Comparison of ENCODE assay signal across 27 mouse cellular contexts in the genomic region with DNA sequence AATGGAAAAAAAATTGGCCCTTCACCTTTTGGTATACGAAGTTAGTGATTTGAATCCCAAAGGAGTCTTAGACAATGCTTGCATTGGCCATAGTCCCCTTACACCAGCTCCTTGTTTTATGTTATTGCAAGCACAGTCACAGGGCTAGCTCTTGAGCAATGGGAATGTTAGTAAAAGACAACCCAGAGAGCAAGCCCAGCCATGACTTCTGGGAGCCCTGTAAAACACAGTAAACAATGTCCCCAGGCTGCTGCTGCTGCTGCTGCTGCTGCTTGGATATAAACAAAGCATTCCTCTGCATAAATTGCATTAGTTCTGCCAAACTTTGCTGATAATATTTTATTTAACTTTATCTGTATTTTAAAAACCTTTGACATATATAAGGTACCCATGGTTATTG.
"Had no signal": no experiment of that assay in that cellular context is flagged by ENCODE, and none has a peak within 500 bp of the region (broad histone marks: within the 10 kb centered on the region; RNA-seq: fewer than 3 reads in every experiment).

No protein-coding gene starts in this region.

- H3K36me3 ChIP-seq: embryonic facial prominence, embryonic 10.5 days; embryonic facial prominence, embryonic 12.5 days; embryonic facial prominence, embryonic 13.5 days; embryonic facial prominence, embryonic 15.5 days; forebrain, embryonic 10.5 days; forebrain, embryonic 12.5 days; forebrain, embryonic 15.5 days had no signal

- H3K4me2 ChIP-seq: embryonic facial prominence, embryonic 12.5 days; embryonic facial prominence, embryonic 13.5 days; embryonic facial prominence, embryonic 15.5 days; forebrain, embryonic 12.5 days; forebrain, embryonic 13.5 days; forebrain, embryonic 15.5 days had no signal

- DNase-seq: cerebellum, adult 2 months; cerebellum, adult 8-10 months; cerebellum, adult 9-10 months; cerebellum, adult 9-11 months; cerebellum, postnatal 10 days; cerebellum, postnatal 14 days; cerebellum, postnatal 25 days; cerebellum, postnatal 36 days; embryo, embryonic 11 days; forebrain, postnatal 0 days; gastrocnemius, adult 2 months; gastrocnemius, postnatal 10 days; gastrocnemius, postnatal 14 days; gastrocnemius, postnatal 25 days; gastrocnemius, postnatal 36 days; heart, adult 18-20 months had no signal

- H3K4me3 ChIP-seq: embryonic facial prominence, embryonic 10.5 days; embryonic facial prominence, embryonic 12.5 days; embryonic facial prominence, embryonic 13.5 days; embryonic facial prominence, embryonic 15.5 days; erythroblast, embryonic 14.5 days; forebrain, embryonic 10.5 days; forebrain, embryonic 12.5 days; forebrain, embryonic 13.5 days; forebrain, embryonic 15.5 days; gastrocnemius, adult 2 months had no signal

- H3K27ac ChIP-seq: embryonic facial prominence, embryonic 10.5 days; embryonic facial prominence, embryonic 12.5 days; embryonic facial prominence, embryonic 13.5 days; embryonic facial prominence, embryonic 15.5 days; forebrain, embryonic 10.5 days; forebrain, embryonic 12.5 days; forebrain, embryonic 13.5 days; forebrain, embryonic 15.5 days; gastrocnemius, adult 2 months had no signal

- H3K9ac ChIP-seq: embryonic facial prominence, embryonic 12.5 days; embryonic facial prominence, embryonic 13.5 days; embryonic facial prominence, embryonic 15.5 days; forebrain, embryonic 12.5 days; forebrain, embryonic 13.5 days; forebrain, embryonic 15.5 days; forebrain, postnatal 0 days had no signal

- H3K9me3 ChIP-seq: embryonic facial prominence, embryonic 10.5 days; embryonic facial prominence, embryonic 12.5 days; embryonic facial prominence, embryonic 13.5 days; embryonic facial prominence, embryonic 15.5 days; forebrain, embryonic 10.5 days; forebrain, embryonic 12.5 days; forebrain, embryonic 13.5 days; forebrain, embryonic 15.5 days had no signal

- H3K4me1 ChIP-seq: embryonic facial prominence, embryonic 10.5 days; embryonic facial prominence, embryonic 12.5 days; forebrain, embryonic 10.5 days; forebrain, embryonic 12.5 days; forebrain, embryonic 13.5 days; forebrain, embryonic 15.5 days had no signal

- H3K27me3 ChIP-seq: embryonic facial prominence, embryonic 12.5 days; embryonic facial prominence, embryonic 15.5 days; forebrain, embryonic 12.5 days; forebrain, embryonic 13.5 days; forebrain, embryonic 15.5 days had no signal

- ATAC-seq: forebrain, embryonic 13.5 days; forebrain, embryonic 14.5 days; forebrain, embryonic 15.5 days; forebrain, embryonic 16.5 days; forebrain, postnatal 0 days had no signal
